Mouse (Mus musculus): ENCODE data around the gene Morn3. TPM values are rescaled to one million over a fixed set of nuclear protein-coding genes. Genes with fewer than 3 reads are reported as not detected.

Morn3 gene
- polyA plus RNA-seq, 1 experiment from 2014 or later: 0.57 TPM

DNA sequence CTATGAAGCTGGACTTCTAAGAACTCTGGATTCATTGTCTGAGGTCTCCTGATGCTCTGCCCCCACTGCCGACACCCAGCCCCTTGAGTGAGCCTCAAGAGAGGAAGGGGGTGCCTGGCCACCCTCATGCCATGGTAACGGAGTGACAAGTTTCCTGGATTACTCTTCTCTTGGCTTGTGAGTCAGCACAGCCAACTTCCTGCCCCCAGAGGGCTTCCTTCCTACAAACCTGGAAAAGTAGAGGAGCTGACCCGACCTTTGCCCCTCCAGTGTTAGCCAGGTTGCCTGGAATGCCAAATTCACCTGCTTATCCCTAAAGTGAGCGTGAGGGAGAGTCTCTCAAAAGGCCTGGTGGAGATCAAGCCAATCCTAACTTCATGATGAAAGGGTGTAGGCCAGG lies 29.3 kb downstream of the Morn3 start:
- Histone ChIP-seq H3K9ac (ENCODE audit: low read depth, low read length) (no peak overlapping the region), H3K9me3 (ENCODE audit: control insufficient read depth, low read length) (no peaks in the 10 kb centered on the region), H3K27me3 (replicated peaks; ENCODE audit: control insufficient read depth, insufficient read depth, low read length) (no peaks in the 10 kb centered on the region), H3K4me2 (ENCODE audit: low read depth, low read length) (no peak overlapping the region), H3K4me3 (ENCODE audit: low read length) (no peak overlapping the region), H3K36me3 (ENCODE audit: control insufficient read depth, insufficient read depth, low read length) (no peaks in the 10 kb centered on the region), H3K27ac (ENCODE audit: low read length) (no peak overlapping the region), H3K4me1 (ENCODE audit: control insufficient read depth, insufficient read depth, low read length) (peaks cover 31% of the 10 kb centered on the region)
- ATAC-seq: no peak
- 73% methylated on average over 4 of the region's 4 CpGs for WGBS

DNA sequence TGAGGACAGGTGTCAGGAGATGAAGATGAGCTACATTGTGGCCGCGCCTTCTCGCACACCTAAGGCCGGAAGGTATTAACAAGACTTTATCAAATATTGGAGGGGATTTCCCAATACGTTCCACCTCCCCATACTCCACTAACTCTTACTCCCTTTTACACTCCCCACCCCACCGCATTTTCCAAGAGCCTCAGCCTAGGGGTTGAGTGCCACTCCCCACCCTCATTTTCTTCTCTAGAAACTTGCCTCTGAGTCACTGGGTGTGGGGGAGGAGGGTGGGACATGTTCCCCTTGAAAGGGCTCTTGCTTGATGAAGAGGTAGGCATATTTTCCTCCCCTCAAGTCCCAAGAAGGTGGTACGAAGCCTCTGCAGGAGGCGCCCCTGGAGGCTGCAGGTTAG lies 30.9 kb downstream of the Morn3 start:
- ATAC-seq: no peak

DNA sequence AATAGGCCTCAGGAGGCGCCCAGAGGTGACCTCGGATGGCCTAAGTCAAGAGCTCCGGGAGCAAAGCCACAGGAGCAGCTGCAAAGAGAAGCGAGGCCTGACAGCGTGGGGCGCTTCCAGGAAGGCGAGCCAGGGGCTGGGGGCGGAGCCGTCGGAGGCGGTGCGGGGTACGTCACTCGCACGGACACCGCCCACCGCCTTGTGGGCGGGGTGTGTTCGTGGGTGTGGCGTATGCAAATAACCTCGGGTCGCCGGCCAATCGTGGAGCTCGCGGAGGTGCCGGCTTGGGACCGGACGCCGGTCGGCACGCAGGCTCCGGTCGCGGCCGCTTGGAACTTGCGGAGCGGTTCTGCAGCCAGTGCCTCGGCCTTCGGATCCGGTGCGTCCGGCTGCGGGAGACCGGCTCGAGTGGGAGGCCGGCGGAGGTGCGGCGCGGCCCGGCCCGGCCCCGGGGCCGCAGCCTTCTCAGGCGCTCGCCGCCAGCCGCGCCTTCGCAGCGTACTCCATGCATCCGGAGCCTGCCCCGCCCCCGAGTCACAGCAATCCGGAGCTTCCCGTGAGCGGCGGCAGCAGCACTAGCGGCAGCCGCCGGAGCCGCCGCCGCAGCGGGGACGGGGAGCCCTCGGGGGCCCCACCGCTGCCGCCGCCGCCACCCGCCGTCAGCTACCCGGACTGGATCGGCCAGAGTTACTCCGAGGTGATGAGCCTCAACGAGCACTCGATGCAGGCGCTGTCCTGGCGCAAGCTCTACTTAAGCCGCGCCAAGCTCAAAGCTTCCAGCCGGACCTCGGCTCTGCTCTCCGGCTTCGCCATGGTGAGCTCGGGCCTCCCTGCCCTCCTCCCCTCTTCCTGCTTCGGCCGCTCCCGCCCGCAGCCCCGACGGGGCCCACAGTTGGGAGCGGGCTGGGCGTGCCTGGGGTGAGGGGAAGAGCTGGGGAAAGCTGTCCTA lies 31.8 kb downstream of the Morn3 start, which contains the start of gene Orai1:
TSS of gene Orai1 (plus strand) at position 322 of the 949 bp plus-strand sequence.
- H3K4me2 ChIP-seq (ENCODE audit: low read depth, low read length): peak within 1 kb of the TSS; percentile 71
- ATAC-seq: peak; percentile 95
- no peaks in the 10 kb centered on the region for H3K27me3 ChIP-seq (replicated peaks; ENCODE audit: control insufficient read depth, insufficient read depth, low read length)
- H3K4me1 ChIP-seq (ENCODE audit: control insufficient read depth, insufficient read depth, low read length): peaks cover 31% of the 10 kb centered on the region
- under 1% methylated on average over 106 of the region's 106 CpGs for WGBS
- H3K36me3 ChIP-seq (ENCODE audit: control insufficient read depth, insufficient read depth, low read length): no peaks in the 10 kb centered on the region
- peak within 1 kb of the TSS; percentile 88 for H3K9ac ChIP-seq (ENCODE audit: low read depth, low read length)
- H3K4me3 ChIP-seq (ENCODE audit: low read length): peak within 1 kb of the TSS; percentile 87
- peak within 1 kb of the TSS; percentile 99 for H3K27ac ChIP-seq (ENCODE audit: low read length)
- no peaks in the 10 kb centered on the region for H3K9me3 ChIP-seq (ENCODE audit: control insufficient read depth, low read length)

More for the DNA sequence above, 30.9 kb downstream of the Morn3 start:
- H3K9ac ChIP-seq (ENCODE audit: low read depth, low read length): peak overlapping the region; percentile 88
- H3K4me3 ChIP-seq (ENCODE audit: low read length): peak overlapping the region; percentile 87
- peak overlapping the region; percentile 71 for H3K4me2 ChIP-seq (ENCODE audit: low read depth, low read length)
- no peaks in the 10 kb centered on the region for H3K9me3 ChIP-seq (ENCODE audit: control insufficient read depth, low read length)
- 21% methylated on average over 8 of the region's 8 CpGs for WGBS
- peaks cover 31% of the 10 kb centered on the region for H3K4me1 ChIP-seq (ENCODE audit: control insufficient read depth, insufficient read depth, low read length)
- H3K36me3 ChIP-seq (ENCODE audit: control insufficient read depth, insufficient read depth, low read length): no peaks in the 10 kb centered on the region
- no peaks in the 10 kb centered on the region for H3K27me3 ChIP-seq (replicated peaks; ENCODE audit: control insufficient read depth, insufficient read depth, low read length)
- H3K27ac ChIP-seq (ENCODE audit: low read length): peak overlapping the region; percentile 99

DNA sequence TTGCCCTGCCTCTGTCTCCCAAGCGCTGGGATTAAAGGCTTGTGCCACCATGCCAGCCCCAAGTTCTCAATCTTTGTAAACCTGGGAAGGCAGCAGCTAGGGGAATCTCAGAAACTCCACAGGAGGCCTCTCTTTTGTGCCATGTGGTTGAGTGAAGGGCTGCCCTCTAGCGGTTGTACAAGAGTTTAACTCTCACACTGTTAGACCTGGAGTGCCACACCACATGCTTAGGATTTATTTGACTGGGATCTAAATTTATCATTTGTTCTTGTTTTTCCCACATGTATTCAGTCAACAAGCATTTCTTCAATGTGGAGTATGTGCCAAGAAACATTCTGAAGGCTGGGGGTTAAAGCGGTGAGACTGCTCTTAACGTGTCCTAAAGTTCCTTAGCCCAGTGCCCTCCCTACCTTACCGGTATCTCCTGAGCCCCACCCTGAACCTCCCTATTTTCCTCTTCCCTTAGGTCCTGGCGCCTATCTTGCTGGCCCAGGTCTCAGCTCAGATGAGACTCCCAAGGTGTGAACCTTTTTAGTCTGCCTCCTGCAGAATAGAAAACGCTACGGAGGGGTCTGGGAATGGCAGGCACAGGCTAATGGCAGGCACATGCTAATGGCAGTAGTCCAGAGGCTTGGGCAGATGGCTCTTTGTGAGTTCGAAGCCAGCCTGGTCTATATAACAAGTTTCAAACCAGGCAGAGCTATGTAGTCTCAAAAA lies 33.1 kb downstream of the Morn3 start:
- no peaks in the 10 kb centered on the region for H3K36me3 ChIP-seq (ENCODE audit: control insufficient read depth, insufficient read depth, low read length)
- no peaks in the 10 kb centered on the region for H3K27me3 ChIP-seq (replicated peaks; ENCODE audit: control insufficient read depth, insufficient read depth, low read length)
- H3K4me1 ChIP-seq (ENCODE audit: control insufficient read depth, insufficient read depth, low read length): peaks cover 22% of the 10 kb centered on the region
- no peak overlapping the region for H3K27ac ChIP-seq (ENCODE audit: low read length)
- no peak overlapping the region for H3K4me3 ChIP-seq (ENCODE audit: low read length)
- no peak for ATAC-seq
- no peak overlapping the region for H3K4me2 ChIP-seq (ENCODE audit: low read depth, low read length)
- 51% methylated on average over 9 of the region's 9 CpGs for WGBS
- H3K9ac ChIP-seq (ENCODE audit: low read depth, low read length): no peak overlapping the region
- no peaks in the 10 kb centered on the region for H3K9me3 ChIP-seq (ENCODE audit: control insufficient read depth, low read length)

DNA sequence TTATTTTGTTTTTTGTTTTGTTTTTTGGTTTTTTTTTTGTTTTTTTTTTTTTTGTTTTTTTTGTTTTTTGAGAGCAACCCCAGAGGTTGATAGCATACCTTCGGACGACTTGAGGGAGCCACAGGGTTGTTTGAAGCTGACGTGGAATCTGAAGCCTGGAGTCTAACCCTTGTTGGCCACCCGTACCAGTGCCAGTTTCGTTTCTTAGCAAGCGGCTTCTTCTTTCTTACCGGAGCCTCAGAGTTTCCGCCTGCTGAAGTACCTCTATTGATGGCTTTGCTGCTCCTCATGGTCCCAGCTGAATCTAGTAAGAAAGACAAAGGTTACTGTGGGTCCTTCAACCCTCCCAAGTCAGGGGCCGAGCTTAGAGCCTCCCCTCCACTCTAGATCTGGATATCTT lies 35.1 kb downstream of the Morn3 start:
- Histone ChIP-seq H3K9me3 (ENCODE audit: control insufficient read depth, low read length) (no peaks in the 10 kb centered on the region), H3K4me3 (ENCODE audit: low read length) (no peak overlapping the region), H3K4me1 (ENCODE audit: control insufficient read depth, insufficient read depth, low read length) (peaks cover 21% of the 10 kb centered on the region), H3K36me3 (ENCODE audit: control insufficient read depth, insufficient read depth, low read length) (no peaks in the 10 kb centered on the region), H3K27me3 (replicated peaks; ENCODE audit: control insufficient read depth, insufficient read depth, low read length) (no peaks in the 10 kb centered on the region), H3K9ac (ENCODE audit: low read depth, low read length) (no peak overlapping the region), H3K27ac (ENCODE audit: low read length) (no peak overlapping the region), H3K4me2 (ENCODE audit: low read depth, low read length) (no peak overlapping the region)
- no peak for ATAC-seq
- 96% methylated on average over 9 of the region's 9 CpGs for WGBS

DNA sequence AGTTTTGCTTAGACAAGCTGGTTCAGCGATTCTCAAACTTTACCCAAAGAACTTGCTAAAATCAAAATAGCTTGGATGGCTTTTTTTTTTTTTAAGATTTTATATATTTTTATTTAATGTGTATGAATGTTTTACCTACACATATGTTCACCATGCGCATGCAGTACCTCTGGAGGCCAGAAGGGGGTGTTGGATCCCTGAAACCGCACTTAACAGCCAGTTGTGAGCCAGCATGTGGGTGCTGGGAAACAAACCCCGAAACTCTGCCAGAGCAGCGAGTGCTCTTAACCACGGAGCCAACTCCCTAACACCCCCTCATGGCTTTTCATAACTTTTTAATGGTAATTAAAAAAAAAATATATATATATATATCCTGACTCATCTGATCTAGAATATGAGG lies 36.0 kb downstream of the Morn3 start:
- Histone ChIP-seq H3K9me3 (ENCODE audit: control insufficient read depth, low read length) (no peaks in the 10 kb centered on the region), H3K4me3 (ENCODE audit: low read length) (no peak overlapping the region), H3K27me3 (replicated peaks; ENCODE audit: control insufficient read depth, insufficient read depth, low read length) (no peaks in the 10 kb centered on the region), H3K27ac (ENCODE audit: low read length) (no peak overlapping the region), H3K4me2 (ENCODE audit: low read depth, low read length) (no peak overlapping the region), H3K36me3 (ENCODE audit: control insufficient read depth, insufficient read depth, low read length) (no peaks in the 10 kb centered on the region), H3K9ac (ENCODE audit: low read depth, low read length) (no peak overlapping the region), H3K4me1 (ENCODE audit: control insufficient read depth, insufficient read depth, low read length) (peaks cover 15% of the 10 kb centered on the region)
- ATAC-seq: no peak
- WGBS: 90% methylated on average over 6 of the region's 6 CpGs

DNA sequence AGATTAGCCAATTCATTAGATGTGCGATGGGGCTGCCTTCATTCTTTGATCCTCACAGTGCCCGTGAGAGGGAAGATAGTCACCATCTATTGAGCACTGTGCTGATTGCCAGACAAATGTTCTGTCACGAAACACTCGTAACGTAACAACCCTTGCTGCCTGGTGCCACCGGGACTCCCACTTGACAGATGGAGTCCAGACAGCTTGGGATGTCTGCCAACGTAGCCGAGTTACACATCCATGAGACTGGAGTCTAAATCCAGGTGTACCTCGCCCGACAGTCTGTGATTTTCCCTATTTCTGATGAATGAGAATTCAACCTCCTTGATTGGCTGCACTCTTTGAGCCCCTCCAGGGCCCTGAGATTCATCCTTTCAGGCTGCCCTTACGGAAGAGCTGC lies 36.9 kb downstream of the Morn3 start:
- Histone ChIP-seq H3K9ac (ENCODE audit: low read depth, low read length) (no peak overlapping the region), H3K4me1 (ENCODE audit: control insufficient read depth, insufficient read depth, low read length) (peaks cover 12% of the 10 kb centered on the region), H3K4me2 (ENCODE audit: low read depth, low read length) (no peak overlapping the region), H3K36me3 (ENCODE audit: control insufficient read depth, insufficient read depth, low read length) (no peaks in the 10 kb centered on the region), H3K27me3 (replicated peaks; ENCODE audit: control insufficient read depth, insufficient read depth, low read length) (no peaks in the 10 kb centered on the region), H3K4me3 (ENCODE audit: low read length) (no peak overlapping the region), H3K27ac (ENCODE audit: low read length) (no peak overlapping the region), H3K9me3 (ENCODE audit: control insufficient read depth, low read length) (no peaks in the 10 kb centered on the region)
- WGBS: 41% methylated on average over 11 of the region's 11 CpGs
- ATAC-seq: no peak

DNA sequence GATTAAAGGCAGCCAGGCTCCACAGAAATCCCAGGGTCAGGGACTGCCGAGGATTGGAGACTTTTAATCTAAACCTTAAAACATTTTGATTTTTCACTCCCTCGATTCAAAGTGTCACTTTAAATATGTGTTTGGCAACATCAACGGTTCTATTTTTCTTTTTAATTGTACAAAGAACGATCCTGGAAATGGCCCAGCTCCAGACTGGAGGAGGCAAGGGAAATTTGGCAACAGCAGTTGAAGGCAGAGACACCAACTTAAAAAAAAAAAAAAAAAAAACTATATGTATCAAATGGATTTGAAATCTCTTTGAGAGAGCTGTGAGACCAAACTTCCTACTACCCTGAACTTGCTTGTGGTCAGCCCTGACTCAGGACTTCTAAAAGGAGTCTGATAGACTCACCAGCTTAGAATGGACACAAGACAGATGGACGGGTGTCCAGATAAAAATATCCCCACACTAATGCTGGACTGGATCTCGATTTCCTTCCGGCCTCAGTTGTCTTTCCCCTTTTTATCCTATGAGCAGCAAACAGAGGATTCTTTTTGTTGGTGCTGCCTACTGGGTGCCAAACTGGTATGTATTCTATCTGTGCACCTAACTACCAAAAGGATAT lies 37.8 kb downstream of the Morn3 start:
- Histone ChIP-seq H3K9me3 (ENCODE audit: control insufficient read depth, low read length) (no peaks in the 10 kb centered on the region), H3K4me1 (ENCODE audit: control insufficient read depth, insufficient read depth, low read length) (peaks cover 6% of the 10 kb centered on the region), H3K4me3 (ENCODE audit: low read length) (no peak overlapping the region), H3K4me2 (ENCODE audit: low read depth, low read length) (no peak overlapping the region), H3K36me3 (ENCODE audit: control insufficient read depth, insufficient read depth, low read length) (no peaks in the 10 kb centered on the region), H3K9ac (ENCODE audit: low read depth, low read length) (no peak overlapping the region), H3K27me3 (replicated peaks; ENCODE audit: control insufficient read depth, insufficient read depth, low read length) (no peaks in the 10 kb centered on the region), H3K27ac (ENCODE audit: low read length) (no peak overlapping the region)
- ATAC-seq: no peak
- WGBS: 64% methylated on average over 7 of the region's 7 CpGs

Data from intestine, embryonic 16.5 days (tissue).